Mouse (Mus musculus) mouse trophoblast stem cell (cell line): Measurements from ENCODE around the gene Wwc1.

Source experiments
- in situ Hi-C, 2 experiments: fragments of 300-500 bp; cut with MseI, MboI; formaldehyde crosslinking; loops; 2 replicates in 1 of 2; 3 replicates in 1 of 2; pipeline ENCODE4 v1.15.1; 2025

Gene Wwc1

GRCm38 (mm10) chr11:35980411-35980917 lies at the start of gene Wwc1:
TSS of gene Wwc1 (minus strand) at chr11:35980527.
- in situ Hi-C loops: no loop called here

GRCm38 (mm10) chr11:36020009-36020408 lies 39.7 kb upstream of the Wwc1 start:
- in situ Hi-C loops: no loop called here

GRCm38 (mm10) chr11:36013179-36013578 lies 32.9 kb upstream of the Wwc1 start:
- in situ Hi-C loops: no loop called here

GRCm38 (mm10) chr11:36009281-36010208 lies 29.2 kb upstream of the Wwc1 start:
- in situ Hi-C loops: no loop called here

GRCm38 (mm10) chr11:36002900-36003299 lies 22.6 kb upstream of the Wwc1 start:
- in situ Hi-C loops: no loop called here

- in situ Hi-C loops: no loop called here
Measured at GRCm38 (mm10) chr11:36001282-36001970, 21.1 kb upstream of the Wwc1 start.

GRCm38 (mm10) chr11:36000585-36001281 lies 20.4 kb upstream of the Wwc1 start:
- in situ Hi-C loops: no loop called here

GRCm38 (mm10) chr11:36000038-36000437 lies 19.7 kb upstream of the Wwc1 start:
- in situ Hi-C loops: no loop called here

GRCm38 (mm10) chr11:35998048-35998447 lies 17.7 kb upstream of the Wwc1 start:
- in situ Hi-C loops: no loop called here

- in situ Hi-C loops: no loop called here
Measured at GRCm38 (mm10) chr11:35995310-35995709, 15.0 kb upstream of the Wwc1 start.

- in situ Hi-C loops: no loop called here
Measured at GRCm38 (mm10) chr11:35991846-35992245, 11.5 kb upstream of the Wwc1 start.

- in situ Hi-C loops: no loop called here
Measured at GRCm38 (mm10) chr11:35989967-35990366, 9.6 kb upstream of the Wwc1 start.

- in situ Hi-C loops: no loop called here
Measured at GRCm38 (mm10) chr11:35985841-35986393, 5.6 kb upstream of the Wwc1 start.

GRCm38 (mm10) chr11:35982734-35983133 lies 2.4 kb upstream of the Wwc1 start:
- in situ Hi-C loops: no loop called here

- in situ Hi-C loops: no loop called here
Measured at GRCm38 (mm10) chr11:35979733-35980410, 455 bp downstream of the Wwc1 start.

- in situ Hi-C loops: no loop called here
Measured at GRCm38 (mm10) chr11:35979266-35979732, 1.0 kb downstream of the Wwc1 start.

GRCm38 (mm10) chr11:35977796-35978195 lies 2.5 kb downstream of the Wwc1 start:
- in situ Hi-C loops: no loop called here

GRCm38 (mm10) chr11:35977096-35977495 lies 3.2 kb downstream of the Wwc1 start:
- in situ Hi-C loops: no loop called here

- in situ Hi-C loops: no loop called here
Measured at GRCm38 (mm10) chr11:35976482-35976881, 3.8 kb downstream of the Wwc1 start.

- in situ Hi-C loops: no loop called here
Measured at GRCm38 (mm10) chr11:35974632-35975450, 5.5 kb downstream of the Wwc1 start.
